Mouse (Mus musculus) spleen, embryonic (tissue): Measurements from ENCODE around the gene Timm9.
"Not testable (repeated sequence)": the region's sequence is repeated elsewhere in the genome, so short reads cannot be mapped to it uniquely, and the experiment has no call there.

Experiments used
- CTCF ChIA-PET: fragments of 350-600 bp; sonication (Branson Sonifier 250); formaldehyde crosslinking; loops from one replicate; lab custom pipeline; 2022; lab: Charles Lee

Timm9 gene

GRCm38 (mm10) chr12:71111331-71111730 lies 25.2 kb downstream of the Timm9 start, which contains the start of gene Tomm20l:
Tomm20l (plus strand) TSS chr12:71111428.
- CTCF ChIA-PET, result interaction anchor here (0.6 kb wide), 1 partner anchor 139 kb away, joined by 3 read pairs; no protein-coding TSS in a partner anchor

GRCm38 (mm10) chr12:71107216-71107771 lies 29.2 kb downstream of the Timm9 start:
- CTCF ChIA-PET, result interaction anchor here (0.6 kb wide), 2 partner anchors 81 to 130 kb away, joined by 7 to 8 read pairs; no protein-coding TSS in a partner anchor

DNA sequence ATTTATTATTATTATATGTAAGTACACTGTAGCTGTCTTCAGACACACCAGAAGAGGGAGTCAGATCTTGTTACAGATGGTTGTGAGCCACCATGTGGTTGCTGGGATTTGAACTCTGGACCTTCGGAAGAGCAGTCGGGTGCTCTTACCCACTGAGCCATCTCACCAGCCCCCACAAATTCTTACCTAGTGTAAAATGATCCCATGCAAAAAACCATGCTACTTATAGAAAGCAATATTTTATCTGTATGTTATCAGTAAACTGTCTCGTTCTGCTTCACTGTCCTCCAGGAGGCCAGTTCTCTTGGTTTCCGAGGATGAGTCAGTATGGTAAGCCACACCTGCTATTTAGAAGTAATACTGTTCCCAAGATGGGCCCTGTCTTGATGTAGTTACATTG lies 32.2 kb downstream of the Timm9 start:
- CTCF ChIA-PET, result not testable (repeated sequence)

GRCm38 (mm10) chr12:71086331-71086730 lies 50.2 kb downstream of the Timm9 start:
- CTCF ChIA-PET, result no interaction called here
